Mouse (Mus musculus): ENCODE results near the gene Mzt1.
A peak's percentile ranks its signal among the peaks of the same experiment; 100 is the strongest.
"Not testable (repeated sequence)": the region's sequence is repeated elsewhere in the genome, so short reads cannot be mapped to it uniquely, and the experiment has no call there.

Mzt1 gene

GRCm38 (mm10) chr14:99046031-99046781, at the start of gene Mzt1, which contains the start of gene Bora:
Mzt1 (minus strand) TSS chr14:99046134.
Bora (plus strand) TSS chr14:99046222.
- peak; percentile 96 for DNase-seq (ENCODE audit: low spot score)

- DNase-seq (ENCODE audit: low spot score) = no peak
These were observed 43.0 kb upstream of the Mzt1 start for GRCm38 (mm10) chr14:99088947-99089346.

- DNase-seq (ENCODE audit: low spot score) = no peak
These were observed 25.2 kb upstream of the Mzt1 start for GRCm38 (mm10) chr14:99071146-99071545.

GRCm38 (mm10) chr14:99063091-99063490, 17.2 kb upstream of the Mzt1 start:
- no peak for DNase-seq (ENCODE audit: low spot score)

- no peak for DNase-seq (ENCODE audit: low spot score)
These were observed 14.7 kb upstream of the Mzt1 start for GRCm38 (mm10) chr14:99060616-99061015.

GRCm38 (mm10) chr14:99058959-99059586, 13.1 kb upstream of the Mzt1 start:
- DNase-seq (ENCODE audit: low spot score) = no peak

- DNase-seq (ENCODE audit: low spot score) = no peak
These were observed 848 bp upstream of the Mzt1 start for GRCm38 (mm10) chr14:99046782-99047181.

- no peak for DNase-seq (ENCODE audit: low spot score)
These were observed 430 bp downstream of the Mzt1 start for GRCm38 (mm10) chr14:99045378-99046030.

GRCm38 (mm10) chr14:99044718-99045117, 1.2 kb downstream of the Mzt1 start:
- no peak for DNase-seq (ENCODE audit: low spot score)

- no peak for DNase-seq (ENCODE audit: low spot score)
These were observed 1.8 kb downstream of the Mzt1 start for GRCm38 (mm10) chr14:99044096-99044495.

GRCm38 (mm10) chr14:99043499-99043898, 2.4 kb downstream of the Mzt1 start:
- DNase-seq (ENCODE audit: low spot score) = no peak

GRCm38 (mm10) chr14:99041416-99041815, 4.5 kb downstream of the Mzt1 start:
- DNase-seq (ENCODE audit: low spot score) = no peak

GRCm38 (mm10) chr14:99039308-99039707, 6.6 kb downstream of the Mzt1 start:
- not testable (repeated sequence) for DNase-seq (ENCODE audit: low spot score)

- DNase-seq (ENCODE audit: low spot score) = no peak
These were observed 8.2 kb downstream of the Mzt1 start for GRCm38 (mm10) chr14:99037703-99038102.

GRCm38 (mm10) chr14:99036039-99036438, 9.9 kb downstream of the Mzt1 start:
- DNase-seq (ENCODE audit: low spot score) = no peak

GRCm38 (mm10) chr14:99034851-99035250, 11.1 kb downstream of the Mzt1 start:
- DNase-seq (ENCODE audit: low spot score) = not testable (repeated sequence)

- no peak for DNase-seq (ENCODE audit: low spot score)
These were observed 13.3 kb downstream of the Mzt1 start for GRCm38 (mm10) chr14:99032596-99032995.

GRCm38 (mm10) chr14:99031337-99031873, 14.5 kb downstream of the Mzt1 start:
- DNase-seq (ENCODE audit: low spot score) = no peak

GRCm38 (mm10) chr14:99029987-99030386, 15.9 kb downstream of the Mzt1 start:
- no peak for DNase-seq (ENCODE audit: low spot score)

GRCm38 (mm10) chr14:99022346-99023086, 23.4 kb downstream of the Mzt1 start:
- DNase-seq (ENCODE audit: low spot score) = no peak

- no peak for DNase-seq (ENCODE audit: low spot score)
These were observed 26.7 kb downstream of the Mzt1 start for GRCm38 (mm10) chr14:99019136-99019808.

Data from yolk sac, embryonic 10.5 days (tissue).